Mouse (Mus musculus): ENCODE measurements around the gene Corin. TPM values are rescaled to one million over a fixed set of nuclear protein-coding genes. Genes with fewer than 3 reads are reported as not detected.

Corin gene
- total RNA-seq, 2 experiments from 2014 or later = not detected

DNA sequence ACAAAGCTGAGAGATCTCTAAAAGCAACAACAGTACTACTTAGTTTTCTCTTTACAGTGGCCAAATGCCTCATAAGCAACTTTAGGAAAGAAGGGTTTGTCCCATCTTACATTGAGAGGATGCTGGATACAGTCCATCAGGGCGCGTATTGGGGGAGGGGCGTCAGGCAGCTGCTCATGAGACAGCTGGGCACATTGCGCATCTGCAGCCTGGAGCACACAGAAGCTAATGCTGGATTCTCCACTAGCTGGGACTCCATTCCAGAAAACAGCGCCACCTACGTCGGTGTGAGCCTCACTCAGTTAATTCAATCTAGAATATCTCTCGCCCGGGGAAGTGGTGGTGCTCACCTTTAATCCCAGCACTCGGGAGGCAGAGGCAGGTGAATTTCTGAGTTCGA lies 60.3 kb downstream of the Corin start:
- DNase-seq (ENCODE audit: extremely low spot score in 1 of 2, low spot score in 1 of 2) = peak in 1 of 2 experiments; percentile 3

DNA sequence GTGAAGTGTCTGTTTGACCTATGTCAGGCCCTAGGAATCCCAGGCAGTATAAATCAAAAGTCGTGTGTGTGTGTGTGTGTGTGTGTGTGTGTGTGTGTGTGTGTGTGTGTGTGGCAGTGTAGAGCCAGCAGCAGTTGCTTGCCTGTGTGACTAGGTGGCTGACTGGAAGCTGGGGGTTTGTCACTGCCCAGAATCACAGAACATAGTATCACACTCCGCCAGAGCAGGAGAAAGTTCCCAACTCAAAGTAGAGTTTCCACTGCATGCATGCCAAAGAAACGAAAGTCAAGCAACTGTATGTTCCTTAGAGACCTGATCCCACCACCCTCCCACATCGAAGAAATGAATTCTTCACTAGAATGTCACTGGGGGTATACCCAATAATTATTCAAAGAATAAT lies 61.3 kb downstream of the Corin start:
- DNase-seq (ENCODE audit: extremely low spot score in 1 of 2, low spot score in 1 of 2) = no peak

DNA sequence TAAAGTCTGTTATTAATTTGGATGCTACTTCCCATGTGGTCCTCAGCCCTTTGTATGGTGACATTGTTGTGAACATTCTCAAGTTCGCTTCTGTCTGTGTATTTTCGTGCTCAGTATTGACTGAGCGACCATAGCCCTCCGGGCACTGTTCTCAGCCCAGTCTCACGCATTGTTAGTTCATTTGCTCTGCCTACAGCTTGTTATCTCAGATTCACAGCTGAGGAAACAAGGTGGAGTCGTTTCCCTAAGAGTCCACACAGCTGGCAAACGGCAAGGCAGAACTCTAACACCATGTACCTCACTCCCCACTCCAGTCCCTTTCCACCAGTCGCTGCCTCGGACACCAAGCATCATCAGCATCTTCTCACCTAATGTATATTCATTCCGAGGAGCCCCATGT lies 63.1 kb downstream of the Corin start:
- no peak for DNase-seq (ENCODE audit: extremely low spot score in 1 of 2, low spot score in 1 of 2)

DNA sequence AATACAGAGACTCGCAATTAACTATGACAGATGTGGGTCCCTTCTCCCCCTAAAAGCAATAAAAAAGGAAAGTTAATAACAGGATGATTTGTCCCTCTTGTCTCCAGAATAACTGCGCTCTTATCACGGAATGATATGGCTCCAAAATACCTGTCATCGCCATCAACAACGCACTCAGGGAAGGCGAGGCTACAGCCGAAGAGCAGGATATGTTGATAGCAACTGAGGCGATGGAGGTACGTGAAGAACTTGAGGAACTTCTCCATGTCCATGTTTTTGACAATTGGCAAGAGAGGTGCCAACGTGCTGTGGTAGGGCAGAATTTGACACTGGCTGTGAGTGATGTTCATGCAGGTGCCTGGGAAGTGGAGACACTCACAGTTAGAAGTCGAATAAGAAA lies 69.2 kb downstream of the Corin start:
- no peak for DNase-seq (ENCODE audit: extremely low spot score in 1 of 2, low spot score in 1 of 2)

DNA sequence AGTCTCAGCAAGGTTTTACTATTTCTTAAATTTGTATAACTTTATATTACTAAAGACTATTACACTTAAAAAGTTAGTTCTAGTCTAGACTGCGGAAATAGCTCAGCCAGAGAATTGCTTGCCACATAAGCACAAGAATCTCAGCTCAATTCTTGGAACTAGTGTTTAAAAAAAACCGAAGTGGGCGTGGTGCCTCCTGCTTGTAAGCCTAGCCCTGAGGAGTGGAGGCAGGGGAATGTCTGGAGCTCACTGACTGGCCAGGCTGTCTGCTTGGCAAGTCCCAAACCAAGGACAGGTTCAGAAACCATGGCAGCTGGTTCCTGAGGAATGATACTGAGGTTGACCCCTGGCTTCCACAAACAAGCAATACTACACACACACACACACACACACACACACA lies 72.4 kb downstream of the Corin start:
- no peak for DNase-seq (ENCODE audit: extremely low spot score in 1 of 2, low spot score in 1 of 2)

DNA sequence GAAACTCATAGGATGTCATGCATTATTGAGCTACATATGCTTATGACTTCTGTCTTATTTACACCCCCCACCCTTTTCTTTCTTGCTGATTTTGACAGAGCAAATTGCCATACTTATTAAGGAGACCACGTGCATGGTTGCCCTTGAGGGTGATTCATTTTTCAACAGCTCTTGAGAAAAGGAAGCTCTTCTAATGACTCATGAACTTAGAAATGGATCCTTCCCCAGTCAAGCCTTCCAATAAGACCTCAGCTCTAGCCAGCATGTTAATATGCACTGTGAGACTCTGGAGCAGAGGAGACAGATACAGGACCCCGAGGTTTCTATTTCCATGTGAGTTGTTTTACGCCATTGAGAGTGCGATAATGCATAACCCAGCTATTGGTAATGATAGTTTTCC lies 76.7 kb downstream of the Corin start:
- no peak for DNase-seq (ENCODE audit: extremely low spot score in 1 of 2, low spot score in 1 of 2)

DNA sequence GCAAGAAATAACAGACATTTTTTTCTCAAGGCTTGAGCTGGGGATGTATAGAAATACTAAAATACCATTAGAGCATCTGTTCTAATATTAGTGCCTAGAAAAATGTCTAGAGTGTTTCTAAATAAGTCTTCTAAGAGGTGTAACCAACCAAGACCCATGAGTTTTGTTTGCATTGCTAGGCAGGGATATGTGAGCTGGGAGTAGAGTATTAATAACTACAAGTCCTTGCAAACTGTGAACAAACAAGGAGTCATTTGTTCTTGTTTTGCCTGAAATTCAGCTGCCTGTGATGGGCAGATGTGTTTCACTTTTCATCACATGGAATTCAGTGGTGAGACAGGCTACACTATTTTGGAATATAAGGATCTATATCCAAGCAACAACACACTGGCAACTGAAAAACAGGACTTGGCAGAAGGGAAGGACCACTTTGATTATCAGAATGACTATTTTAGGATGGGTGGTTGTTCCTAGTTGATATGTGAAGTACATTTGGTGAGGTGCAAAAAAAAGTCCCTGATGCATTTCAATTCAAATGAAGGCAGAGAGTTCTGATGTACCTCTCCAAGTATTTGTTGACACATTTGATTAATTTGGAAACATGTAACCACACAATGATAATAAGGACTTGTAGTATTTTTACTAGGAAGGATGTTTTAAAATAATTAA lies 78.8 kb downstream of the Corin start:
- no peak for DNase-seq (ENCODE audit: extremely low spot score in 1 of 2, low spot score in 1 of 2)

DNA sequence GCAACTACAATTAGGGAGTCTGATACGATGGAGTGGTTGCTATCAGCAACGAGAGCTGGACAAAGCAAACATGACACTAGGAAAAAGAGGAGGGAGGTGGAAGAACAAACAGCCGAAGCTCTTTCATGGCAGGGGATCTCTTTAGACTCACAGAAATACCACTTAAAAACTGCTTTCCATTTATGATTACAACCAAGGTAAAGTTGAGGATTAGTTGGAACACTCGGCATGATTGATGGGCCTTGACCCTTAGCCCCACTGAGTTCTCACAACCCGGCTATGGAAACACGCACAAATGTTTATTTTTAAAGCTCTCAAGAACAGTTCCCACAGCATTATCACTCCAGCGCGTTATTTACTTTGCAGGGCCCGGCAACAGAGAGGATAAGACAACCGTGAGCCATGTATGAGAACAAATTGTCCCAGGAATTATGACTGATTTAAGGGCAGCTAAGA lies 92.4 kb downstream of the Corin start:
- DNase-seq (ENCODE audit: extremely low spot score in 1 of 2, low spot score in 1 of 2) = no peak

DNA sequence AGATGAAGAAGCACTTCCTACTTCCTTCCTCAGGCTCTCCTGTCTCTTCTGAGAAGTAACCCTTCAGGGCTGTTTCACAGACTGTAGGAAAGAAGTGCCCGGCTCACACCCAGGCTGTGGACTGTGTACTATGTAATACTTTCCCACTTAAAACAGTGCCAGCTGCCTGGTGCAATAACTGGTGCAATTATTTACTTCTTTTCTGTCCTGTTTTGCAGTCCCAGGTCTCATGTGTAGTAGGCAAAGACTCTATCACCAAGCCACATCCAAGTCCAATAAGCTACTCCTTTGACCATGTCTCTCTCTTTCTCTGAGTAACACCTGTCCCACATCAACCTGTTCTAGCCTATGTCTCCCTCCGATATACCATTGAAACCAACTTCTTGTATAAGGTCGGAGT lies 93.4 kb downstream of the Corin start:
- DNase-seq (ENCODE audit: extremely low spot score in 1 of 2, low spot score in 1 of 2) = no peak

DNA sequence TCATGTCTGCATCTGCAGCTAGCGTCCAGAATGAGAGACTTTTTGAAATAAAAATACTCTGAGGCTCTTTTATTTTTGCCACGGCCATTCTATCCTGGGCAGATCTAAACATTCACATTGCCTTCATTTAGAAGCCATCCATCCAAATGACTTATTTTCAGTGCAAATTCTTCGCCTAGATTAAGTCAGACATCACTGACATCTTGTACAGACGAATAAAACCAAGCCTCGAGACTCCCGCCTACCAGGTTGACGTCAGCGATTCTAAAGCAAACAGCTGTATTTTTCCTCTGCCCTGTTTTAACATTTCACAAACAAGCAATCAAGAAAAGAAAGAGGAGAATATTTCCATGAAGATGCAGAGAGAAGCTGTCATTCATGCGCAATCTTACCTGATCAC lies 100.9 kb downstream of the Corin start:
- DNase-seq (ENCODE audit: extremely low spot score in 1 of 2, low spot score in 1 of 2) = no peak

DNA sequence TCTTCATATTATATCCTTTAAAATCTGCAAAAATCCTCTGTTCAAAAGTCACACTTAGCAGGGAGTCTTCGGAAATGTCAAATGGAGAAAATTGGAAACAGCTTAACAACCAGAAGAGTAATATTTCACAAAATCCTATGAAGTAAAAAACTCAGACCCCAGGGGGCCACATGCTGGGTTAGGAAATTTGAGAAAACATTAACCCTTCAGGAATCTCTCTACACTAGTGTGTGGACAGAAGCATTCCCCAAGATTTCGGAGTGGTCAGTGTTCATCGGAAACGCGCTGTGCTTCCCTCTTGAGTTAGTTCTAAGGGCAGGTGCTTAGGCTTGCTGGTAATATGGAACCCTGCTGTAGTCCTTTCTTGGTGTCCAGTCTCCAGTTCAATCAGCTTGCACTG lies 101.4 kb downstream of the Corin start:
- DNase-seq (ENCODE audit: extremely low spot score in 1 of 2, low spot score in 1 of 2) = no peak

DNA sequence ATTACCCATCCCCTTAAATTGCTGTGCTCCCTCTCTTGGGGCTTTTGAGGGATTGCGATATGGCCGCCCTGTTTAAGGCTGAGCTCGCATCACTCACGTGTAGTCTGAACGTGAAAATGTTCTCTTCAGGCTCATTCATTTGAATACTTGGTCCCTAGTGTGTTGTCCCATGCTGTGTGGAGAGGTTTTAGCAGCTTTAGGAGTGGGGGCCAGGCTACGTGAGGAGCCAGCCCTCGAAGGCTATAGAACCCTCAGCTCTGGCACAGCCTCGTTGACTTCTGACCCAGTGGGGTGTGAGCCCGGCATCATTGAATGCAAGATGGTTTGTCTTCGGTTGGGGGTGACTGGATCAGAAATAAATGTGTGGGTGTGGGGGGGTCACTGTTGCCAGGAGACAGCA lies 102.5 kb downstream of the Corin start:
- no peak for DNase-seq (ENCODE audit: extremely low spot score in 1 of 2, low spot score in 1 of 2)

DNA sequence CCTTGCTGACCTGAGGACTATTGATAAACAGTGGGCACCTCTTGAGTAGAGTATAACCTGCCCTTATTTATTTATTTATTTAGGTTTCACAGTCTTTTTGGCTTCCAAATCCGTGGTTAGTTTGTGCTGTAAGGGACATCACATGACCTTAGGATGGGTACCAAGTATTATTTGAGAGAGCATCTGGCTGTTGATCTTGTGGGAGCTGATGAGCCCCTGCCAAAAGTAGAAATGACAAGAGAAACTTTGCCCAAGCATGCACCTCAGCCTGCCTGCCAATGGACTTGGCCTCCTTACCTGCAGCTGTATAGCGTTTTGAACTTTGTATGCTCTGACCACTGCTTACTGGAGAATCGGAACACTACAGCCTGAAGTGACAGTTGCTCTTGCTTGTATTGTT lies 103.0 kb downstream of the Corin start:
- no peak for DNase-seq (ENCODE audit: extremely low spot score in 1 of 2, low spot score in 1 of 2)

DNA sequence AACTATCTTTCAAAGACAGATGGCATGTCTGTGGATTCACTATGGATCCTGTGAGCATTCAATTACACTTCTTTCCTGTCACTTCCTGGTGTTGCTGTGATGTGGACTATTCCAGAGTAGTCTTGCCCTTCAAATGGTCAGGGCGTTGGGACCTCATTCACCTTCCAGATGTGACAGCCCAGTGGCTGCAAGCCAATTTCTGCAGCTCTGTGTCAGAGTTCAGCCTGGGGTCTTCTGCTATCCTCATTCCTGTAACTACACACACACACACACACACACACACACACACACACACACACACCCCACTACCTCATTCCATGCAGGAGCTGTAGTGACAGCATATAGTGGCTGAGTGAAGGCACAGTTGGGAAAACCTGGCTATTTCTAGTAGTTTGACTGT lies 122.1 kb downstream of the Corin start:
- DNase-seq (ENCODE audit: extremely low spot score in 1 of 2, low spot score in 1 of 2) = no peak

DNA sequence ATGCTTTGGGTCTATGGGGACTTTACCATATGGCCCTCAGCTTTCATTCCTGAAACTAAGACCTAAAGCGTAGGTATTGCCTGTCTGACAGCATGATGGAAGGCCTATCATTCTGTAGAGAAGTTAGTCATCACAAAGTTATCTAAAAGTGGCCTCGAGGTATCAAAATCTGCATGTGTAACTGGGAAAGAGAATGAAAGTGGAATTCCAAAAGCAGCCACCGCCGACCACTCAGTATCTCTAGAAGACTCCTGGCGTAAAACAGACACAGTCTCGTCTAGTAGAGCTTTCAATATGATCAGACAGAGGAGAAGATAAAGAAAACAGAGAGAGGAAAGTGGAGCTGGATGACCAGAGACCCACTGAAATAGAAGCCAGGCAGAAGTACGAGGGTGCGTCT lies 123.7 kb downstream of the Corin start:
- no peak for DNase-seq (ENCODE audit: extremely low spot score in 1 of 2, low spot score in 1 of 2)

DNA sequence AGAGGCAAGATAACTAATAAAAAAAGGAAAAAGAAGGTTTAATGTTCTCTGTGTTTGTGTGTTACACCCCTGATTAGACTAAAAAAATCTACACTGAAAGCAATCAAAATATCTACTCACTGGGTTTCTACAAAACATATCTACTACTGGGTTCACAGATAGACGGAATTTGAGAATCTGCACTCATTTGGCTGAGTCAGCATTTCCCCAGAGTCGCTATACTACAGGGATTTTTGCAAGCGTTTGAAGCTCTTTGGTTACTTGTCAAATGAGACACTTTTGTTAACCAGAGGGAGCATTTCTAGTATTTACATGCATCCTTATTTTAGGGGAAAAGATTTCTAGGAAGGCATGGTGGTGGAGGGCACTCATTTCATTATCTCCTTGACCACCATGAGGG lies 136.3 kb downstream of the Corin start:
- DNase-seq (ENCODE audit: extremely low spot score in 1 of 2, low spot score in 1 of 2) = no peak

DNA sequence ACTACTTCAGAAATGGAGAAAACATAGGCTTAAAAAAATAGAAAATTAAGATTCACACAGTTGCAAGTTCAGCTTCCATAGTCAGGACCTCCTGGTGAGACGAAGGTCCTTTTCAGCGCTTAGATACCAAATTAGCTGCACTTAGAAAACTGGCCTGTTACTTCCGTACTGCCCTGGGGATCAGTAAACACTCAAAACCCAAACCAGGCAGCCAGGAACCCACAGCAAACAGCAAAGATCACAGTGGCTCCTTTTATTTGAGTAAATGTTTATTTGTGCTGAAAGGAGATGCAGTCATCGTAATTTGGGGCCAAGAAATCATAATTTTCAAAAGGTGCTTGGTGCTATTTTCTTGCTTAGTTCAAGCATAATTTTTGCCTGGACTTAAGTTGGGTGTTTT lies 138.5 kb downstream of the Corin start:
- no peak for DNase-seq (ENCODE audit: extremely low spot score in 1 of 2, low spot score in 1 of 2)

DNA sequence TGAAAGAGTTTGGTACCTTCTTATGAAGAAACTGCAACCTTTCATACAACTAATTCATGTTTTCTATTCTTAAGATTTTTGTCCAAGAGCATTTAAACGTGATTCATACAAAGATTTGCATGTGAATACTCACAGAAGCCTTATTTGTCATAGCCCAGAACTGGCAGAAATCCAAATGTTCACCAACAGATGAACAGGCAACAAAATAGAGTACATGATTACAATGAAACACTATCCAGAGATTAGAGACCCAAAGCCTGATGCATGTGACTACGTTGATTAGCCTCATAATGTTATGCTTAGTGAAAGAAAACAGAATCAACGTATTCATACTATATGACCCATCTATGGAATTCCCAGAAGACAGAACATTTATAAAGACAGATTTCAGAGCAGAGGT lies 140.4 kb downstream of the Corin start:
- no peak for DNase-seq (ENCODE audit: extremely low spot score in 1 of 2, low spot score in 1 of 2)

DNA sequence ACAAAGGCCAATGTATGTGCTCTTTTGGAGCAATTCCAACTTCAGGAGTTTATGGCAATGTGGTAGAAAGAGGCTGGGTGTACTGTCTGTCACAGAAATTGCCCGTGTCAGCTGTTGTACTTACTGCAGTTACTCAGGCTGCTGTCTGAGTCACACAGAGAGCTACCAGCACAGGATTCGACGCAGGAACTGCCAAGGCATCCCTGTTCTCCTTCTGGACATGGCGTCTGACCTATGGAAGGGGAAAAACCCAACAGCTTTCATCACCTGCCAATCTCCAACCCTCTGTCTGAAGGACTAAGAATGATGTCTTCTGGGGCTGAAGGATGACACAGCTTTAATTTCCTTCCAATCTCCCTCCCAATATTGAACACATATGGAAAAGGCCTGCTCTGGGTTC lies 150.5 kb downstream of the Corin start:
- DNase-seq (ENCODE audit: extremely low spot score in 1 of 2, low spot score in 1 of 2) = no peak

DNA sequence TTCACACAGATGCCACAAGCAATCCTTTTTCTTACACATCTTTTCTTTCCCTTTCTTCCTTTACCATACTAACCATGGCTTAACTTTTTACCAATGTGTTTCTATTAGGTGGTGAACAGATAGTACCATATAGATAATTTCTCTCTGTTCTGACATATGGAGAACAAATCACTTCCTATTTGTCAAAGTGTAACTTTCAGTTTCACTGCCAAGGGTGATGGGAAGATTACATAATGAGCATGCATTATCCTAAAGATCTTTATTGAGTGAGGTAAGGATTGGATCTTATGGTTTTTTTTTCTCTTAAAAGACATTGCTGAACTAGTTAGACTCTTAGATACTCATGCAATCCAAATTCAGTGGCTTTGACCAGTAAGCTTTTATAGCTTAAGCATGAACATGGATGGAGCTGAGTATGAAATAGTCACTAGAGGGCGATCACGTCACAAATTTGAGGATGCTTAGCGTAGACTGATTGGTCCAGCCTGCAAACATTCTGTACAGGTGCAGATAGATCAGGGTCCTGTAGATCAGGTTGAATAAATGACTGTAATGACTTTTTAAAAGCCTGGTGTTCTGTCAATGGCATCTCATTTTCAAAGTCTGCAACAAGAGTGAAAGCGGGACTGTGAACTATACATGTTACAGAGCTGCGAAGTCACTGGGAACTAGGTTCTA lies 154.1 kb downstream of the Corin start:
- peak in 1 of 2 experiments; percentile 22 for DNase-seq (ENCODE audit: extremely low spot score in 1 of 2, low spot score in 1 of 2)

DNA sequence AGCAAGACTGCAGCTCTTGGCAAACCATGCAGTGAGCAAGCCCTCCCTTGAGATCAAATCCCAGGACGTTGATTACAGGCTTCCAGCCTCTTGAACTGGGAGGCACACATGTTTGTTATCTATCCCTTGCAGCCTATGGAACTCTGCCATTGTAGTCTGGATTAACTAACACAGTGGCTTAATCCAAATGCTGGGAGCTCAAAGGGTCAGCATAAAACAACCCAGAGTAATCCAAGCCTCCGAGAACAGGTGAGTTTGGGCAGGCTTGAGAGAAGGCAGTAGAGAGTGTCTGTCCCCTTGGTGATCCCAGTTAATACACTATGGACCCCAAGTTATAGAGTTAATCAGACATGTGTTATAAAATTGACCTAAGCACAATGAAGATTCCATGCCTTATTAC lies 155.7 kb downstream of the Corin start:
- DNase-seq (ENCODE audit: extremely low spot score in 1 of 2, low spot score in 1 of 2) = no peak

DNA sequence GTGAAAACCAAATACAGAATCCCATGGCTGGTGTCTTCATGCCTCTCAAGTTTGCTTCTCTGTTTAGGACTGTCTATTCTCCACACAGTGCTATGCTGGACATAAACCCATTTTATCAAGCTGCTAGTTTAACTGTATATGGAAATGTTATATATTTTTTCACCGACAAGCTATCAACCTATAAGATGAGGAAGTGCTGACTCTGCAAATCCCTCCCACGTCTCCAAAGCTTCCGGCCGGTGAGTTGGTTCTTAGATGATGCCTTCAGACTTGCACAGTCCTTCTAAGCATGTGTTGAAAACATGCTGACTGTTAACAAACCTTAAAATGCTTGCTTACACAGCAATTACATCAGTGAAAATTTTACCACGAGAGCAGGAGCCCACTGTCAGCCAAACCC lies 168.4 kb downstream of the Corin start:
- no peak for DNase-seq (ENCODE audit: extremely low spot score in 1 of 2, low spot score in 1 of 2)
